16 mouse cellular contexts compared by ENCODE assay signal in the genomic region with DNA sequence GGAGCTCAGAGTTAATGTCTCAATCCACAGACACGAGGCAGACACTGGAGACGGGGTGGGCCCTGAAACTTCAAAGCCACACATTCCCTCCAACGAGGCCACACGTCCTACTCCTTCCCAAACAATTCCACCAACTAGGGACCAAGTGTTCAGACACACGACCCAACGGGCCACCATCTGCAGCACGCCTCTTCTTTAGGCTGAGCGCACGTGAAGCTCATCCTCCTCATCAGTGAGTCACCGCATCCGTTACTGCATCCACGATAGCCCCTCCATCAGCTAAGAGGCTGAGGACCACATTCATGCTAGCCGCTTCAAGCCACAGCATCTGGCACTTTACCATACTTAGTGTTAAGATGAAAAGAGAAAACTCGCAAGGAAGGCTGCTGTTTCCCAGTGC.
"Had no signal": no experiment of that assay in that cellular context is flagged by ENCODE, and none has a peak within 500 bp of the region (broad histone marks: within the 10 kb centered on the region; RNA-seq: fewer than 3 reads in every experiment).

No protein-coding gene starts in this region.

- H3K4me1 ChIP-seq: limb, embryonic 15.5 days; liver, embryonic 13.5 days; lung, embryonic 15.5 days; midbrain, embryonic 12.5 days; neural tube, embryonic 13.5 days; stomach, embryonic 15.5 days had no signal

- H3K4me3 ChIP-seq: limb, embryonic 15.5 days; liver, embryonic 13.5 days; lung, embryonic 15.5 days; midbrain, embryonic 12.5 days; neural tube, embryonic 13.5 days; stomach, embryonic 15.5 days had no signal

- ATAC-seq: liver, postnatal 0 days; midbrain, embryonic 16.5 days had no signal

- H3K27ac ChIP-seq: kidney, postnatal 0 days; limb, embryonic 15.5 days; liver, embryonic 13.5 days; lung, embryonic 15.5 days; midbrain, embryonic 12.5 days; neural tube, embryonic 13.5 days; stomach, embryonic 15.5 days had no signal

- H3K4me2 ChIP-seq: limb, embryonic 15.5 days; liver, embryonic 13.5 days; lung, embryonic 15.5 days; midbrain, embryonic 12.5 days; neural tube, embryonic 13.5 days; stomach, embryonic 15.5 days had no signal

- DNase-seq: kidney, adult 9 months; kidney, postnatal 36 days; layer of hippocampus, adult 9-11 months; layer of hippocampus, postnatal 36 days; liver, embryonic 13.5 days; liver, postnatal 0 days; lung, postnatal 14 days; thymus, adult 2 months; thymus, postnatal 4 days had no signal

- H3K9me3 ChIP-seq: limb, embryonic 15.5 days; liver, embryonic 13.5 days; lung, embryonic 15.5 days; midbrain, embryonic 12.5 days; neural tube, embryonic 13.5 days; stomach, embryonic 15.5 days had no signal

- H3K9ac ChIP-seq: limb, embryonic 15.5 days; liver, embryonic 13.5 days; liver, postnatal 0 days; lung, embryonic 15.5 days; midbrain, embryonic 12.5 days; neural tube, embryonic 13.5 days; stomach, embryonic 15.5 days had no signal

- H3K27me3 ChIP-seq: limb, embryonic 15.5 days; liver, embryonic 13.5 days; lung, embryonic 15.5 days; midbrain, embryonic 12.5 days; neural tube, embryonic 13.5 days; stomach, embryonic 15.5 days had no signal
